ENCODE assay signal across 7 mouse cellular contexts in the genomic region with DNA sequence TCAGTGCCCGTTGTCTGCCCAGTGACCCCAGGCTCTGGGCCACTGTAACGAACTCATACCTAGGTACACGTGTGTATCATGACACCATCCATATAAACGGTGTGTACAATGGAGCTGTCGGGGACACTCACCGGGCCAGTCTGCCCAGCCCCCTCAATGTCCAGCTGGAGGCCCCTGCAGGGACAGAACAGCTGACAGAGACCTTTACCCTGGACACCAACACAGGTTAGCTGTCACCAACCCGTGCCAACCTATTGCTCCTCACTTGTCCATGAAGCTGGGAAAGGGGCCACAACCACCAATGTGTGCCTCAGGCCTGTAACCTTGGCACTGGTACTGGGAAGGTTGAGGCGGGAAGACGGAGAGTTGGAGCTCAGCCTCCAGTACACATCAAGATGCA. TPM values are rescaled to one million over a fixed set of nuclear protein-coding genes. Genes with fewer than 3 reads are reported as not detected.
DNase-seq lines count a peak whose midpoint lies in the region; ATAC-seq lines count a peak whose summit lies in the region.

No protein-coding gene starts in this region.

- H3K9me3 ChIP-seq in neural tube, embryonic 11.5 days (ENCODE audit: control insufficient read depth, low read length), result no peaks in the 10 kb centered on the region
- no peaks in the 10 kb centered on the region for H3K9me3 ChIP-seq in forebrain, embryonic 12.5 days
- H3K9me3 ChIP-seq in limb, embryonic 13.5 days, result no peaks in the 10 kb centered on the region
- H3K9me3 ChIP-seq in stomach, embryonic 15.5 days, result no peaks in the 10 kb centered on the region

- H3K36me3 ChIP-seq in neural tube, embryonic 11.5 days (ENCODE audit: control insufficient read depth, insufficient read depth, low read length), result no peaks in the 10 kb centered on the region; the same call in 1 of the 2 replicates
- H3K36me3 ChIP-seq in forebrain, embryonic 12.5 days (replicated peaks), result peaks cover 8% of the 10 kb centered on the region; the same call in 1 of the 2 replicates
- peaks cover 41% of the 10 kb centered on the region for H3K36me3 ChIP-seq in limb, embryonic 13.5 days
- peaks cover 8% of the 10 kb centered on the region; the same call in 1 of the 2 replicates for H3K36me3 ChIP-seq in stomach, embryonic 15.5 days

- 67% methylated on average over 9 of the region's 9 CpGs for WGBS in neural tube, embryonic 11.5 days
- WGBS in forebrain, embryonic 12.5 days, result 65% methylated on average over 9 of the region's 9 CpGs
- WGBS in limb, embryonic 13.5 days, result 49% methylated on average over 9 of the region's 9 CpGs
- WGBS in stomach, embryonic 15.5 days, result 34% methylated on average over 9 of the region's 9 CpGs

- intact Hi-C loops in left cerebral cortex, postnatal 4 days (cut with DNase I), result no loop called here

- DNase-seq in neural tube, embryonic 11.5 days (ENCODE audit: low spot score), result no peak
- DNase-seq in neural tube, embryonic 10.5 days (ENCODE audit: extremely low spot score, low spot score), result no peak
- no peak for DNase-seq in layer of hippocampus, postnatal 10 days (ENCODE audit: low spot score in 2 of 2)
- DNase-seq in left cerebral cortex, postnatal 4 days, result no peak

- H3K4me3 ChIP-seq in neural tube, embryonic 11.5 days (ENCODE audit: low read depth, low read length), result peak overlapping the region; percentile 42
- H3K4me3 ChIP-seq in forebrain, embryonic 12.5 days (replicated peaks), result peak overlapping the region; percentile 48
- H3K4me3 ChIP-seq in limb, embryonic 13.5 days, result peak overlapping the region; percentile 61
- H3K4me3 ChIP-seq in stomach, embryonic 15.5 days (replicated peaks), result peak overlapping the region; percentile 56

- H3K27ac ChIP-seq in neural tube, embryonic 11.5 days (ENCODE audit: low read depth, low read length), result no peak overlapping the region
- no peak overlapping the region for H3K27ac ChIP-seq in forebrain, embryonic 12.5 days
- peak overlapping the region; percentile 86 for H3K27ac ChIP-seq in limb, embryonic 13.5 days
- H3K27ac ChIP-seq in stomach, embryonic 15.5 days, result peak overlapping the region; percentile 97

- H3K4me1 ChIP-seq in neural tube, embryonic 11.5 days (ENCODE audit: control insufficient read depth, insufficient read depth, low read length), result peaks cover 10% of the 10 kb centered on the region
- peaks cover 16% of the 10 kb centered on the region for H3K4me1 ChIP-seq in forebrain, embryonic 12.5 days
- H3K4me1 ChIP-seq in limb, embryonic 13.5 days, result peaks cover 42% of the 10 kb centered on the region
- H3K4me1 ChIP-seq in stomach, embryonic 15.5 days, result peaks cover 29% of the 10 kb centered on the region

- H3K4me2 ChIP-seq in neural tube, embryonic 11.5 days (ENCODE audit: low read depth), result peak overlapping the region; percentile 57
- H3K4me2 ChIP-seq in forebrain, embryonic 12.5 days, result peak overlapping the region; percentile 65
- H3K4me2 ChIP-seq in limb, embryonic 13.5 days (replicated peaks), result peak overlapping the region; percentile 80
- peak overlapping the region; percentile 64 for H3K4me2 ChIP-seq in stomach, embryonic 15.5 days

- peak overlapping the region; percentile 59 for H3K9ac ChIP-seq in neural tube, embryonic 11.5 days (ENCODE audit: low read length)
- H3K9ac ChIP-seq in forebrain, embryonic 12.5 days, result peak overlapping the region; percentile 69
- peak overlapping the region; percentile 78 for H3K9ac ChIP-seq in limb, embryonic 13.5 days
- peak overlapping the region; percentile 45 for H3K9ac ChIP-seq in stomach, embryonic 15.5 days

- ATAC-seq in neural tube, embryonic 11.5 days (ENCODE audit: insufficient read depth, low FRiP score, low TSS enrichment), result no peak
- no peak for ATAC-seq in forebrain, embryonic 12.5 days (ENCODE audit: low FRiP score)
- ATAC-seq in limb, embryonic 13.5 days (ENCODE audit: low FRiP score, low read depth), result no peak
- no peak for ATAC-seq in stomach, embryonic 15.5 days (ENCODE audit: insufficient read depth, low FRiP score, low read depth)

- no peaks in the 10 kb centered on the region for H3K27me3 ChIP-seq in neural tube, embryonic 11.5 days (ENCODE audit: control insufficient read depth, insufficient read depth, low read length)
- peaks cover 4% of the 10 kb centered on the region; the same call in 1 of the 2 replicates for H3K27me3 ChIP-seq in forebrain, embryonic 12.5 days
- H3K27me3 ChIP-seq in limb, embryonic 13.5 days, result no peaks in the 10 kb centered on the region
- no peaks in the 10 kb centered on the region for H3K27me3 ChIP-seq in stomach, embryonic 15.5 days (replicated peaks)

RNA-seq across cellular contexts. Expression of a gene that starts 1.1 kb away (rescaled TPM):
- polyA plus RNA-seq in neural tube, embryonic 11.5 days (2014; fragmentation: Nextera tagmentation; extraction: Ambion mirVana), result 13.3 and 15.8 TPM in 2 replicates
- 12.7 and 12.9 TPM in 2 replicates for polyA plus RNA-seq in forebrain, embryonic 12.5 days (2016; fragmentation: Nextera tagmentation; extraction: Ambion mirVana)
- polyA plus RNA-seq in limb, embryonic 13.5 days (2015; fragmentation: Nextera tagmentation; extraction: Ambion mirVana), result 25.9 and 28.0 TPM in 2 replicates
- polyA plus RNA-seq in stomach, embryonic 15.5 days (2015; fragmentation: Nextera tagmentation; extraction: Ambion mirVana), result 21.2 and 23.5 TPM in 2 replicates
- 1 to 10 TPM; 4.2 to 5.0 TPM for total RNA-seq in layer of hippocampus, postnatal 10 days (2021)
- 1 to 10 TPM; 3.1 to 4.0 TPM for total RNA-seq in left cerebral cortex, postnatal 4 days (2021)

RNA-seq across cellular contexts. Expression of a gene that starts 7.8 kb away (rescaled TPM):
- polyA plus RNA-seq in neural tube, embryonic 11.5 days (2014; fragmentation: Nextera tagmentation; extraction: Ambion mirVana), result 1.2 and 1.4 TPM in 2 replicates
- polyA plus RNA-seq in forebrain, embryonic 12.5 days (2016; fragmentation: Nextera tagmentation; extraction: Ambion mirVana), result 0.78 and 1.4 TPM in 2 replicates
- 10.7 and 15.2 TPM in 2 replicates for polyA plus RNA-seq in limb, embryonic 13.5 days (2015; fragmentation: Nextera tagmentation; extraction: Ambion mirVana)
- 3.2 and 3.6 TPM in 2 replicates for polyA plus RNA-seq in stomach, embryonic 15.5 days (2015; fragmentation: Nextera tagmentation; extraction: Ambion mirVana)
- total RNA-seq in layer of hippocampus, postnatal 10 days (2021), result not detected
- total RNA-seq in left cerebral cortex, postnatal 4 days (2021), result not detected

RNA-seq across cellular contexts. Expression of a gene that starts 13.4 kb away (rescaled TPM):
- polyA plus RNA-seq in neural tube, embryonic 11.5 days (2014; fragmentation: Nextera tagmentation; extraction: Ambion mirVana), result 0.69 TPM in 1 of 2 replicates, not detected in the other
- polyA plus RNA-seq in forebrain, embryonic 12.5 days (2016; fragmentation: Nextera tagmentation; extraction: Ambion mirVana), result not detected in 2 replicates
- polyA plus RNA-seq in limb, embryonic 13.5 days (2015; fragmentation: Nextera tagmentation; extraction: Ambion mirVana), result not detected in 2 replicates
- 0.40 and 0.71 TPM in 2 replicates for polyA plus RNA-seq in stomach, embryonic 15.5 days (2015; fragmentation: Nextera tagmentation; extraction: Ambion mirVana)
- total RNA-seq in layer of hippocampus, postnatal 10 days (2021), result not detected
- total RNA-seq in left cerebral cortex, postnatal 4 days (2021), result not detected

RNA-seq across cellular contexts. Expression of a gene that starts 13.4 kb away (rescaled TPM):
- polyA plus RNA-seq in neural tube, embryonic 11.5 days (2014; fragmentation: Nextera tagmentation; extraction: Ambion mirVana), result 383 and 395 TPM in 2 replicates
- polyA plus RNA-seq in forebrain, embryonic 12.5 days (2016; fragmentation: Nextera tagmentation; extraction: Ambion mirVana), result 178 and 217 TPM in 2 replicates
- 1,181 and 1,271 TPM in 2 replicates for polyA plus RNA-seq in limb, embryonic 13.5 days (2015; fragmentation: Nextera tagmentation; extraction: Ambion mirVana)
- 1,181 and 1,379 TPM in 2 replicates for polyA plus RNA-seq in stomach, embryonic 15.5 days (2015; fragmentation: Nextera tagmentation; extraction: Ambion mirVana)
- total RNA-seq in layer of hippocampus, postnatal 10 days (2021), result 10 to 100 TPM; 20.3 to 27.0 TPM
- total RNA-seq in left cerebral cortex, postnatal 4 days (2021), result 10 to 100 TPM; 36.6 to 45.9 TPM

RNA-seq across cellular contexts. Expression of a gene that starts 21.6 kb away (rescaled TPM):
- polyA plus RNA-seq in neural tube, embryonic 11.5 days (2014; fragmentation: Nextera tagmentation; extraction: Ambion mirVana), result 0.15 and 0.20 TPM in 2 replicates
- 0.13 and 0.17 TPM in 2 replicates for polyA plus RNA-seq in forebrain, embryonic 12.5 days (2016; fragmentation: Nextera tagmentation; extraction: Ambion mirVana)
- 0.05 and 0.06 TPM in 2 replicates for polyA plus RNA-seq in limb, embryonic 13.5 days (2015; fragmentation: Nextera tagmentation; extraction: Ambion mirVana)
- polyA plus RNA-seq in stomach, embryonic 15.5 days (2015; fragmentation: Nextera tagmentation; extraction: Ambion mirVana), result 9.9 and 13.8 TPM in 2 replicates
- under 1 TPM; 0.27 to 0.53 TPM for total RNA-seq in layer of hippocampus, postnatal 10 days (2021)
- total RNA-seq in left cerebral cortex, postnatal 4 days (2021), result under 1 TPM; 0.54 to 0.70 TPM

Comparison
In these comparisons a context has a peak if more than half of its experiments do, and no peak if none do; other contexts are left out.
1. H3K27ac ChIP-seq: peak in limb, embryonic 13.5 days (single experiment) and stomach, embryonic 15.5 days (single experiment); none in neural tube, embryonic 11.5 days (single experiment) and forebrain, embryonic 12.5 days (single experiment).
2. Peak in every context shown above with its lines, with median percentiles within 50 percentile points of each other: H3K4me2 ChIP-seq, H3K4me3 ChIP-seq and H3K9ac ChIP-seq.